Comparison of ENCODE assay signal across 8 mouse cellular contexts in the genomic region with DNA sequence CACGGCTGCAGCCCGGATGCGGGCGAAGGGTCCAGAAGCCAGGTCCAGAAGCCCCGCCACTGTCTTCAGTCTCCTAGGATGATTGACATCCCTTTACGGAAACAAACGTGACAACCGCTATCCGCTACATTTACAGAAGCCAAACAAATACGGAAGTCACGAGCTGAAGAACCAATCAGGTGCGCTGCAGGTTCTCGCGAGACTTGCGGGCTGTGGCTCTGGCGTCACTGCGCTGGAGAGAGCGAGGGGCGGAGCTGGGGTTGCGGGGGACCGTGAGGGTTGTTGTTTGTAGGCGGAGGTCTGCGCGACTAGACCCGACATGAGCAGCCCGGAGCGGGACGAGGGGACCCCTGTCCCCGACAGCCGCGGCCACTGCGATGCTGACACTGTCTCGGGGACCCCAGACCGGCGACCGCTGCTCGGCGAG. TPM values are rescaled to one million over a fixed set of nuclear protein-coding genes. Genes with fewer than 3 reads are reported as not detected.
DNase-seq lines count a peak whose midpoint lies in the region; ATAC-seq and TF ChIP-seq lines count a peak whose summit lies in the region.

A gene (plus strand): TSS at position 229 of the 427 bp plus-strand sequence.

- peak within 1 kb of the TSS; percentile 93 for H3K9ac ChIP-seq in CH12.LX (ENCODE audit: insufficient read depth, low read depth)
- peak within 1 kb of the TSS; percentile 92 for H3K9ac ChIP-seq in forebrain, embryonic 11.5 days (ENCODE audit: low read length)
- peak within 1 kb of the TSS; percentile 99 for H3K9ac ChIP-seq in heart, embryonic 16.5 days (ENCODE audit: low read length)
- H3K9ac ChIP-seq in liver, embryonic 15.5 days = peak within 1 kb of the TSS; percentile 97
- peak within 1 kb of the TSS; percentile 97 for H3K9ac ChIP-seq in neural tube, embryonic 12.5 days

- no peaks in the 10 kb centered on the region for H3K9me3 ChIP-seq in CH12.LX (replicated peaks; ENCODE audit: low read length)
- H3K9me3 ChIP-seq in forebrain, embryonic 11.5 days (ENCODE audit: control insufficient read depth, low read length) = no peaks in the 10 kb centered on the region
- no peaks in the 10 kb centered on the region for H3K9me3 ChIP-seq in heart, embryonic 16.5 days (replicated peaks; ENCODE audit: control insufficient read depth, low read length)
- H3K9me3 ChIP-seq in liver, embryonic 15.5 days (replicated peaks) = no peaks in the 10 kb centered on the region
- no peaks in the 10 kb centered on the region for H3K9me3 ChIP-seq in neural tube, embryonic 12.5 days

- peaks cover 0 to 16% of the 10 kb centered on the region in 2 experiments; a peak in 1 of 4 replicates for H3K4me1 ChIP-seq in CH12.LX (ENCODE audit: control insufficient read depth in 1 of 2, insufficient read depth in 2 of 2)
- peaks cover 5% of the 10 kb centered on the region for H3K4me1 ChIP-seq in forebrain, embryonic 11.5 days (replicated peaks; ENCODE audit: control insufficient read depth, insufficient read depth, low read length)
- H3K4me1 ChIP-seq in heart, embryonic 16.5 days (ENCODE audit: control insufficient read depth, insufficient read depth, low read length) = peaks cover 16% of the 10 kb centered on the region
- H3K4me1 ChIP-seq in liver, embryonic 15.5 days (replicated peaks) = peaks cover 21% of the 10 kb centered on the region
- peaks cover 13% of the 10 kb centered on the region for H3K4me1 ChIP-seq in neural tube, embryonic 12.5 days

- peak within 1 kb of the TSS; percentile 91 to 100 (median 99) for H3K4me3 ChIP-seq in CH12.LX (replicated peaks in 1 of 3; ENCODE audit: low read depth in 2 of 3, low read length in 2 of 3, poor library complexity in 1 of 3)
- peak within 1 kb of the TSS; percentile 95 for H3K4me3 ChIP-seq in forebrain, embryonic 11.5 days (ENCODE audit: low read depth, low read length)
- H3K4me3 ChIP-seq in heart, embryonic 16.5 days (ENCODE audit: low read length) = peak within 1 kb of the TSS; percentile 99
- H3K4me3 ChIP-seq in liver, embryonic 15.5 days (replicated peaks) = peak within 1 kb of the TSS; percentile 98
- peak within 1 kb of the TSS; percentile 96 for H3K4me3 ChIP-seq in neural tube, embryonic 12.5 days

- no peak for TF ChIP-seq RAD21 in CH12.LX (IDR thresholded peaks at IDR 0.05; ENCODE audit: low read depth, low read length)

- H3K27me3 ChIP-seq in CH12.LX (replicated peaks) = no peaks in the 10 kb centered on the region
- H3K27me3 ChIP-seq in forebrain, embryonic 11.5 days (ENCODE audit: control insufficient read depth, insufficient read depth, low read length) = no peaks in the 10 kb centered on the region
- no peaks in the 10 kb centered on the region for H3K27me3 ChIP-seq in heart, embryonic 16.5 days (ENCODE audit: control insufficient read depth, insufficient read depth, low read length)
- no peaks in the 10 kb centered on the region for H3K27me3 ChIP-seq in liver, embryonic 15.5 days
- H3K27me3 ChIP-seq in neural tube, embryonic 12.5 days (replicated peaks) = no peaks in the 10 kb centered on the region

- H3K36me3 ChIP-seq in CH12.LX (replicated peaks in 1 of 2; ENCODE audit: control insufficient read depth in 1 of 2, insufficient read depth in 1 of 2, low read length in 1 of 2) = peaks cover 0 to 5% of the 10 kb centered on the region in 2 experiments
- no peaks in the 10 kb centered on the region for H3K36me3 ChIP-seq in forebrain, embryonic 11.5 days (ENCODE audit: control insufficient read depth, insufficient read depth, low read length)
- 0 out of 2 replicates have a peak, but pooled peaks cover 2% of the 10 kb centered on the region for H3K36me3 ChIP-seq in heart, embryonic 16.5 days (ENCODE audit: control insufficient read depth, insufficient read depth)
- 0 out of 2 replicates have a peak, but pooled peaks cover under 1% of the 10 kb centered on the region for H3K36me3 ChIP-seq in liver, embryonic 15.5 days (replicated peaks)
- no peaks in the 10 kb centered on the region; the same call in 1 of the 2 replicates for H3K36me3 ChIP-seq in neural tube, embryonic 12.5 days

- peak; percentile 98 for ATAC-seq in forebrain, embryonic 11.5 days (replicated peaks; ENCODE audit: low FRiP score)
- peak; percentile 96 for ATAC-seq in heart, embryonic 16.5 days (replicated peaks; ENCODE audit: extremely low read depth, insufficient read depth, low FRiP score)
- ATAC-seq in liver, embryonic 15.5 days (ENCODE audit: insufficient read depth) = peak; percentile 97
- ATAC-seq in neural tube, embryonic 12.5 days (ENCODE audit: low FRiP score, low read depth) = peak; percentile 97

- no peak for TF ChIP-seq EP300 in CH12.LX (IDR thresholded peaks at IDR 0.05; ENCODE audit: low read length)

- DNase-seq in CH12.LX (ENCODE audit: extremely low read depth) = peak; percentile 98
- DNase-seq in c-Kit-positive CD71-positive TER-119-negative erythroid progenitor cells, embryonic 14.5 days (ENCODE audit: low read depth) = peak; percentile 96
- DNase-seq in forebrain, embryonic 11.5 days (ENCODE audit: low spot score) = peak; percentile 98
- DNase-seq in kidney, postnatal 36 days = peak; percentile 99
- DNase-seq in telencephalon, adult 2 months (ENCODE audit: low read depth, low spot score) = peak; percentile 97

- under 1% methylated on average over 38 of the region's 38 CpGs for WGBS in forebrain, embryonic 11.5 days
- under 1% methylated on average over 38 of the region's 38 CpGs for whole genome bisulfite sequencing in heart, embryonic 16.5 days
- WGBS in liver, embryonic 15.5 days (ENCODE audit: insufficient replicate concordance) = 0% methylated on average over 38 of the region's 38 CpGs
- under 1% methylated on average over 38 of the region's 38 CpGs for WGBS in neural tube, embryonic 12.5 days

- TF ChIP-seq CTCF in CH12.LX (conservative IDR thresholded peaks at IDR 0.05 in 1 of 2, IDR thresholded peaks at IDR 0.05 in 1 of 2; ENCODE audit: low read depth in 2 of 2, low read length in 2 of 2) = no peak

- H3K4me2 ChIP-seq in CH12.LX (ENCODE audit: insufficient read depth, low read depth, poor library complexity, severe bottlenecking) = peak within 1 kb of the TSS; percentile 80
- peak within 1 kb of the TSS; percentile 77 for H3K4me2 ChIP-seq in forebrain, embryonic 11.5 days (ENCODE audit: low read depth, low read length, severe bottlenecking)
- peak within 1 kb of the TSS; percentile 83 for H3K4me2 ChIP-seq in heart, embryonic 16.5 days (ENCODE audit: low read depth, low read length)
- H3K4me2 ChIP-seq in liver, embryonic 15.5 days = peak within 1 kb of the TSS; percentile 85
- peak within 1 kb of the TSS; percentile 86 for H3K4me2 ChIP-seq in neural tube, embryonic 12.5 days (replicated peaks)

- H3K79me2 ChIP-seq in CH12.LX (replicated peaks; ENCODE audit: control insufficient read depth, extremely low read depth, insufficient read depth, poor library complexity, severe bottlenecking) = peaks cover 23% of the 10 kb centered on the region

- H3K27ac ChIP-seq in CH12.LX (ENCODE audit: insufficient read depth, low read depth) = peak within 1 kb of the TSS; percentile 36
- 0 out of 2 replicates have a peak within 1 kb of the TSS, but pooled peaks have one; percentile 1 for H3K27ac ChIP-seq in forebrain, embryonic 11.5 days (ENCODE audit: low read depth, low read length)
- peak within 1 kb of the TSS; percentile 90 for H3K27ac ChIP-seq in heart, embryonic 16.5 days (ENCODE audit: low read length)
- H3K27ac ChIP-seq in liver, embryonic 15.5 days (replicated peaks) = peak within 1 kb of the TSS; percentile 93
- H3K27ac ChIP-seq in neural tube, embryonic 12.5 days = peak within 1 kb of the TSS; percentile 39; the same call in 1 of the 2 replicates

- peak; percentile 71 for TF ChIP-seq POLR2A in CH12.LX (IDR thresholded peaks at IDR 0.05; ENCODE audit: low read depth, low read length)

- in situ Hi-C loops in CH12.LX (cut with MboI; ENCODE audit: low pct_ligation_motif_present, low pct_unique_long_range_greater_than_20kb, low sequenced_read_pairs) = no loop called here

- dilution Hi-C loops in CH12.LX (cut with MboI; ENCODE audit: extremely low pct_ligation_motif_present, extremely low pct_unique_long_range_greater_than_20kb, low sequenced_read_pairs) = no loop called here

TF ChIP-seq in CH12.LX, 34 proteins besides CTCF, POLR2A, EP300 and RAD21 (continues in another document):
- peak; percentile 99 for TF ChIP-seq ELF1 (IDR thresholded peaks at IDR 0.05; ENCODE audit: low read depth, low read length)
- TF ChIP-seq NRF1 (IDR thresholded peaks at IDR 0.05; ENCODE audit: low read depth, low read length) = no peak
- TF ChIP-seq POLR2AphosphoS2 (IDR thresholded peaks at IDR 0.05; ENCODE audit: low read depth, low read length) = no peak
- no peak for TF ChIP-seq MYC (IDR thresholded peaks at IDR 0.05; ENCODE audit: low read depth, low read length)
- TF ChIP-seq MAZ (IDR thresholded peaks at IDR 0.05; ENCODE audit: low read depth, low read length) = no peak
- TF ChIP-seq TCF12 (IDR thresholded peaks at IDR 0.05; ENCODE audit: low read depth, low read length) = peak; percentile 76
- peak; percentile 87 for TF ChIP-seq SIN3A (IDR thresholded peaks at IDR 0.05; ENCODE audit: low read length)
- peak; percentile 33; the same call in 1 of the 2 replicates for TF ChIP-seq ZMIZ1 (IDR thresholded peaks at IDR 0.05; ENCODE audit: low read depth, low read length)
- TF ChIP-seq KAT2A (IDR thresholded peaks at IDR 0.05; ENCODE audit: insufficient replicate concordance, low read length) = peak; percentile 50; the same call in 1 of the 2 replicates
- TF ChIP-seq ZNF384 (IDR thresholded peaks at IDR 0.05; ENCODE audit: low read depth, low read length) = no peak
- peak; percentile 72; the same call in 1 of the 2 replicates for TF ChIP-seq MXI1 (IDR thresholded peaks at IDR 0.05; ENCODE audit: low read depth, low read length)
- TF ChIP-seq CHD2 (IDR thresholded peaks at IDR 0.05; ENCODE audit: low read length) = peak; percentile 100
- TF ChIP-seq GABPA (IDR thresholded peaks at IDR 0.05; ENCODE audit: insufficient replicate concordance, low read depth, low read length) = no peak
- TF ChIP-seq TBP (conservative IDR thresholded peaks at IDR 0.05; ENCODE audit: low read depth, low read length) = peak; percentile 74
- TF ChIP-seq NELFE (IDR thresholded peaks at IDR 0.05; ENCODE audit: low read depth, low read length) = peak; percentile 80
- TF ChIP-seq ETS1 (conservative IDR thresholded peaks at IDR 0.05; ENCODE audit: low read depth, low read length) = peak; percentile 62; the same call in 1 of the 2 replicates
- TF ChIP-seq BHLHE40 (IDR thresholded peaks at IDR 0.05; ENCODE audit: low read depth, low read length) = peak; percentile 99

RNA-seq across cellular contexts. Expression of the gene that starts here (rescaled TPM):
- 17.2 and 18.9 TPM in 2 replicates for total RNA-seq in CH12.LX (2012; rRNA removed)
- 23.7 and 23.8 TPM in 2 replicates for total RNA-seq in CH12.LX (2014; rRNA removed)
- 18.5 and 19.7 TPM in 2 replicates for polyA plus RNA-seq in CH12.LX (2012; ENCODE audit: insufficient read length, low read depth)
- 61.0 and 68.6 TPM in 2 replicates for polyA plus RNA-seq in forebrain, embryonic 11.5 days (2014; fragmentation: Nextera tagmentation; extraction: Ambion mirVana)
- polyA plus RNA-seq in heart, embryonic 16.5 days (2015; fragmentation: Nextera tagmentation; extraction: Ambion mirVana) = 72.4 and 72.9 TPM in 2 replicates
- polyA plus RNA-seq in liver, embryonic 15.5 days (2015; fragmentation: Nextera tagmentation; extraction: Ambion mirVana) = 26.2 and 27.2 TPM in 2 replicates
- 138 and 142 TPM in 2 replicates for polyA plus RNA-seq in neural tube, embryonic 12.5 days (2016; fragmentation: Nextera tagmentation; extraction: Ambion mirVana)

Comparison
In these comparisons a context has a peak if more than half of its experiments do, and no peak if none do; other contexts are left out.
1. Peak in every context shown above with its lines: DNase-seq, ATAC-seq, H3K4me3 ChIP-seq and H3K27ac ChIP-seq.
2. H3K27ac ChIP-seq: peak in every context shown above with its lines; median percentile 93 in liver, embryonic 15.5 days; 90 in heart, embryonic 16.5 days; 39 in neural tube, embryonic 12.5 days; 36 in CH12.LX; 1 in forebrain, embryonic 11.5 days.